Mouse (Mus musculus): ENCODE data around the gene Kcnma1. TPM values are rescaled to one million over a fixed set of nuclear protein-coding genes. Genes with fewer than 3 reads are reported as not detected.

Kcnma1 gene
- polyA plus RNA-seq, 1 experiment from 2014 or later: 2.0 TPM

GRCm38 (mm10) chr14:23989696-23990095 is 24.6 kb downstream of the Kcnma1 start:
- Histone ChIP-seq H3K27ac (ENCODE audit: low read length) (no peak overlapping the region), H3K9ac (replicated peaks; ENCODE audit: low read length) (no peak overlapping the region), H3K4me2 (replicated peaks; ENCODE audit: low read depth, low read length) (no peak overlapping the region), H3K27me3 (ENCODE audit: insufficient read depth, low read length) (no peaks in the 10 kb centered on the region), H3K4me1 (ENCODE audit: insufficient read depth, low read length) (peaks cover 6% of the 10 kb centered on the region; the same call in 1 of the 2 replicates), H3K9me3 (ENCODE audit: low read length) (no peaks in the 10 kb centered on the region), H3K36me3 (ENCODE audit: insufficient read depth, low read length) (no peaks in the 10 kb centered on the region), H3K4me3 (ENCODE audit: low read length) (no peak overlapping the region)
- 49% methylated on average over 11 of the region's 11 CpGs for WGBS
- ATAC-seq (ENCODE audit: low FRiP score, low TSS enrichment): no peak

DNA sequence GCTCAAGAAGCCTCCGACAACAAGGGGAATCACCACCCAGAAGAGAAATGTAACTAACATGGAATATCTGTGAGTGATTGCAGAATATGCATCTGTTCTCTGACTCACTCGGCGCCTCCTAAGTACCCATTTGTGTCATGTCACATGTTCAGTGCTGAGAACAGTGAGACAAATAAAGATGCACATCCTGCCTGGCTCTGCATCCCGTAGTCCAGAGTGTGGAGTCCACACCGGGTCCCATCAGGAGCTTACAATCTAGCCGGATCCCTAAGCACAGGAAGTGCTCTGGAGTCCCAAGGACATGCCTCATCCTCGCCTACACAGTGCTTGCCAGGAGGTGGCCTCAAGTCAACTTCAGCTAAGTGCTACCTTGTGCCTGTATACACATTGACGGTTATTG is 32.1 kb downstream of the Kcnma1 start:
- Histone ChIP-seq H3K36me3 (ENCODE audit: insufficient read depth, low read length) (no peaks in the 10 kb centered on the region), H3K9ac (replicated peaks; ENCODE audit: low read length) (no peak overlapping the region), H3K4me3 (ENCODE audit: low read length) (no peak overlapping the region), H3K4me2 (replicated peaks; ENCODE audit: low read depth, low read length) (no peak overlapping the region), H3K27ac (ENCODE audit: low read length) (no peak overlapping the region), H3K9me3 (ENCODE audit: low read length) (no peaks in the 10 kb centered on the region), H3K4me1 (ENCODE audit: insufficient read depth, low read length) (no peaks in the 10 kb centered on the region), H3K27me3 (ENCODE audit: insufficient read depth, low read length) (no peaks in the 10 kb centered on the region)
- 88% methylated on average over 8 of the region's 8 CpGs for WGBS
- ATAC-seq (ENCODE audit: low FRiP score, low TSS enrichment): no peak

GRCm38 (mm10) chr14:23974685-23975084 is 39.6 kb downstream of the Kcnma1 start:
- Histone ChIP-seq H3K4me2 (replicated peaks; ENCODE audit: low read depth, low read length) (no peak overlapping the region), H3K36me3 (ENCODE audit: insufficient read depth, low read length) (no peaks in the 10 kb centered on the region), H3K9me3 (ENCODE audit: low read length) (no peaks in the 10 kb centered on the region), H3K27me3 (ENCODE audit: insufficient read depth, low read length) (no peaks in the 10 kb centered on the region), H3K27ac (ENCODE audit: low read length) (no peak overlapping the region), H3K4me3 (ENCODE audit: low read length) (no peak overlapping the region), H3K9ac (replicated peaks; ENCODE audit: low read length) (no peak overlapping the region), H3K4me1 (ENCODE audit: insufficient read depth, low read length) (no peaks in the 10 kb centered on the region)
- no peak for ATAC-seq (ENCODE audit: low FRiP score, low TSS enrichment)
- 70% methylated on average over 2 of the region's 2 CpGs for WGBS

- WGBS: 75% methylated on average over 8 of the region's 8 CpGs
- no peaks in the 10 kb centered on the region for H3K9me3 ChIP-seq (ENCODE audit: low read length)
Measured at GRCm38 (mm10) chr14:23966471-23966870, 47.8 kb downstream of the Kcnma1 start.

GRCm38 (mm10) chr14:23959061-23959460 is 55.2 kb downstream of the Kcnma1 start:
- ATAC-seq (ENCODE audit: low FRiP score, low TSS enrichment): no peak
- H3K27ac ChIP-seq (ENCODE audit: low read length): no peak overlapping the region

More at GRCm38 (mm10) chr14:23966471-23966870, 47.8 kb downstream of the Kcnma1 start:
- no peak for ATAC-seq (ENCODE audit: low FRiP score, low TSS enrichment)
- H3K4me1 ChIP-seq (ENCODE audit: insufficient read depth, low read length): no peaks in the 10 kb centered on the region
- H3K27me3 ChIP-seq (ENCODE audit: insufficient read depth, low read length): no peaks in the 10 kb centered on the region
- H3K36me3 ChIP-seq (ENCODE audit: insufficient read depth, low read length): no peaks in the 10 kb centered on the region
- no peak overlapping the region for H3K4me3 ChIP-seq (ENCODE audit: low read length)
- H3K27ac ChIP-seq (ENCODE audit: low read length): no peak overlapping the region
- H3K4me2 ChIP-seq (replicated peaks; ENCODE audit: low read depth, low read length): no peak overlapping the region
- no peak overlapping the region for H3K9ac ChIP-seq (replicated peaks; ENCODE audit: low read length)

DNA sequence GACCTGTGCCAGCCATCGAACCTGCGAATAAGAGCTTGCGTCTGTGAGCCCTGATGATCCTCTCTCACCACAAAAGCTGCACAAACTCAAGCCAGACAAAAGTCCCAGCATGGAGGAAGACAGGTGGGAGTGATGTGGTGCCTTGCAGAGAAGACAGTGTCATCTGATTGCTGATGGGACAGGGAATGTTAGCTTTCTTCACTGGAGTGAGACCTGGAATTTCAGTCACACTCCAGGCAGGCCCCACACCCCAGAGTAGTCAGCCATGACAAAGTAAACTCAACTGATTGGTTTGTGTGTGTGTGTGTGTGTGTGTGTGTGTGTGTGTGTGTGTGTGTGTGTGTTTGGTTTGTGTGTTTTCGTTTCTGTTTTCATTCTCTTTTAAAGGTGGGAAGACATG is 57.0 kb downstream of the Kcnma1 start:
- Histone ChIP-seq H3K27ac (ENCODE audit: low read length) (no peak overlapping the region), H3K36me3 (ENCODE audit: insufficient read depth, low read length) (no peaks in the 10 kb centered on the region), H3K9ac (replicated peaks; ENCODE audit: low read length) (no peak overlapping the region), H3K4me1 (ENCODE audit: insufficient read depth, low read length) (0 out of 2 replicates have a peak, but pooled peaks cover 6% of the 10 kb centered on the region), H3K27me3 (ENCODE audit: insufficient read depth, low read length) (no peaks in the 10 kb centered on the region), H3K9me3 (ENCODE audit: low read length) (no peaks in the 10 kb centered on the region), H3K4me2 (replicated peaks; ENCODE audit: low read depth, low read length) (no peak overlapping the region), H3K4me3 (ENCODE audit: low read length) (no peak overlapping the region)
- peak; percentile 89; the same call in 1 of the 2 replicates for ATAC-seq (ENCODE audit: low FRiP score, low TSS enrichment)
- WGBS: 56% methylated on average over 4 of the region's 4 CpGs

More at GRCm38 (mm10) chr14:23959061-23959460, 55.2 kb downstream of the Kcnma1 start:
- 61% methylated on average over 11 of the region's 11 CpGs for WGBS
- Histone ChIP-seq H3K4me1 (ENCODE audit: insufficient read depth, low read length) (0 out of 2 replicates have a peak, but pooled peaks cover 6% of the 10 kb centered on the region), H3K4me2 (replicated peaks; ENCODE audit: low read depth, low read length) (no peak overlapping the region), H3K9me3 (ENCODE audit: low read length) (no peaks in the 10 kb centered on the region), H3K27me3 (ENCODE audit: insufficient read depth, low read length) (no peaks in the 10 kb centered on the region), H3K36me3 (ENCODE audit: insufficient read depth, low read length) (no peaks in the 10 kb centered on the region), H3K4me3 (ENCODE audit: low read length) (no peak overlapping the region), H3K9ac (replicated peaks; ENCODE audit: low read length) (no peak overlapping the region)

- H3K4me3 ChIP-seq (ENCODE audit: low read length): no peak overlapping the region
- no peak overlapping the region for H3K9ac ChIP-seq (replicated peaks; ENCODE audit: low read length)
- no peaks in the 10 kb centered on the region for H3K36me3 ChIP-seq (ENCODE audit: insufficient read depth, low read length)
- no peak for ATAC-seq (ENCODE audit: low FRiP score, low TSS enrichment)
- H3K4me1 ChIP-seq (ENCODE audit: insufficient read depth, low read length): 0 out of 2 replicates have a peak, but pooled peaks cover 8% of the 10 kb centered on the region
- no peak overlapping the region for H3K27ac ChIP-seq (ENCODE audit: low read length)
- H3K4me2 ChIP-seq (replicated peaks; ENCODE audit: low read depth, low read length): no peak overlapping the region
- no peaks in the 10 kb centered on the region for H3K9me3 ChIP-seq (ENCODE audit: low read length)
- 20% methylated on average over 2 of the region's 2 CpGs for WGBS
- H3K27me3 ChIP-seq (ENCODE audit: insufficient read depth, low read length): no peaks in the 10 kb centered on the region
Measured at GRCm38 (mm10) chr14:23943876-23944275, 70.4 kb downstream of the Kcnma1 start.

DNA sequence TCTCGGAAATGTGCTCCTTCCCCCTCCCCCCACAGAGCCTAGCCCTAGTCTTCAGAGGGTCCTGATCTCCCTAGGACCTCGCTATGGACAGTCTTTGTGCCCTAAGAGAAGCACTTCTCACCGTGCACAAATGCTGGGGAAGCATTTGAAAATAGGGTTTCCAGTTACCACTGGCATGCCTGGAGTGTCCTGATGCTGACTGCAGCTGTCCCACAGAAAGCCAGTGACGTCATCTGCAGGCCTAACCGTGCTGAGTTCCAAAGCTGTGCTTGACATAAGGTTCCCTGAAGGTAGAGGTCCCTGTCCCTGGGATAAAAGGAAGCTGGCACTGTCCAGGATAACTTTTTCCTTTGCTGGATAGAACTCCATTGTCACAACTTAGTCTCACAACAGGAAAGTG is 71.1 kb downstream of the Kcnma1 start:
- H3K9ac ChIP-seq (replicated peaks; ENCODE audit: low read length): no peak overlapping the region
- H3K9me3 ChIP-seq (ENCODE audit: low read length): no peaks in the 10 kb centered on the region
- no peaks in the 10 kb centered on the region for H3K36me3 ChIP-seq (ENCODE audit: insufficient read depth, low read length)
- peak; percentile 35; the same call in 1 of the 2 replicates for ATAC-seq (ENCODE audit: low FRiP score, low TSS enrichment)
- 32% methylated on average over 5 of the region's 5 CpGs for WGBS
- H3K4me2 ChIP-seq (replicated peaks; ENCODE audit: low read depth, low read length): no peak overlapping the region
- H3K27ac ChIP-seq (ENCODE audit: low read length): no peak overlapping the region
- H3K4me1 ChIP-seq (ENCODE audit: insufficient read depth, low read length): 0 out of 2 replicates have a peak, but pooled peaks cover 8% of the 10 kb centered on the region
- no peaks in the 10 kb centered on the region for H3K27me3 ChIP-seq (ENCODE audit: insufficient read depth, low read length)
- H3K4me3 ChIP-seq (ENCODE audit: low read length): no peak overlapping the region

- Histone ChIP-seq H3K4me1 (ENCODE audit: insufficient read depth, low read length) (0 out of 2 replicates have a peak, but pooled peaks cover 8% of the 10 kb centered on the region), H3K9ac (replicated peaks; ENCODE audit: low read length) (no peak overlapping the region), H3K27me3 (ENCODE audit: insufficient read depth, low read length) (no peaks in the 10 kb centered on the region), H3K4me2 (replicated peaks; ENCODE audit: low read depth, low read length) (no peak overlapping the region), H3K9me3 (ENCODE audit: low read length) (no peaks in the 10 kb centered on the region), H3K36me3 (ENCODE audit: insufficient read depth, low read length) (no peaks in the 10 kb centered on the region), H3K4me3 (ENCODE audit: low read length) (no peak overlapping the region), H3K27ac (ENCODE audit: low read length) (no peak overlapping the region)
- ATAC-seq (ENCODE audit: low FRiP score, low TSS enrichment): no peak
- WGBS: 72% methylated on average over 8 of the region's 8 CpGs
Measured at GRCm38 (mm10) chr14:23942103-23942502, 72.2 kb downstream of the Kcnma1 start.

DNA sequence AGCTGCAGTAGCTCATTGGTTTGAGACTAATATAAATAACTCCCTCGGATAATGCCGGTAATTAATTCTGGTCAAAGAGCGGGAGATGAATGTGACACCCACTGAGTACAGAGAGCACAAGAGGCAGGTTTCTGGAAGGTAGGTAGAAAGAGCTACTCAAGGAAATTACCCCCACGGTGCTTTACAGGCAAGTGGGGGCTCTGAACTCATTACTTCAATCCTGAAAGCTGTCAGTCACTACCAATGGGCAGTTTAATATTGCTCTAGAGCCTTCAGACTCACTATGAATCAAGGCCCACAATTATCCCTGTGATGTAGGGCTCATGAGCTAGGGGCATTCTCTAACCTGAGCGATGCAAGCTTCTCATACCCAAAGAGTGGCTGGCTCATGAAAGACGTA is 79.3 kb downstream of the Kcnma1 start:
- WGBS: 47% methylated on average over 6 of the region's 6 CpGs
- no peak for ATAC-seq (ENCODE audit: low FRiP score, low TSS enrichment)

More for the DNA sequence above, 79.3 kb downstream of the Kcnma1 start:
- H3K9ac ChIP-seq (replicated peaks; ENCODE audit: low read length): no peak overlapping the region
- H3K27ac ChIP-seq (ENCODE audit: low read length): no peak overlapping the region
- H3K27me3 ChIP-seq (ENCODE audit: insufficient read depth, low read length): no peaks in the 10 kb centered on the region
- H3K9me3 ChIP-seq (ENCODE audit: low read length): no peaks in the 10 kb centered on the region
- no peak overlapping the region for H3K4me3 ChIP-seq (ENCODE audit: low read length)
- no peak overlapping the region for H3K4me2 ChIP-seq (replicated peaks; ENCODE audit: low read depth, low read length)
- H3K36me3 ChIP-seq (ENCODE audit: insufficient read depth, low read length): no peaks in the 10 kb centered on the region
- H3K4me1 ChIP-seq (ENCODE audit: insufficient read depth, low read length): no peaks in the 10 kb centered on the region

Measured in kidney, embryonic 16.5 days (tissue).